Mouse (Mus musculus): ENCODE data around the gene Qrfp. TPM values are rescaled to one million over a fixed set of nuclear protein-coding genes. Genes with fewer than 3 reads are reported as not detected.

The Qrfp gene
- polyA plus RNA-seq, 1 experiment = 0.02 TPM

GRCm38 (mm10) chr2:31827877-31828276 is 17.5 kb upstream of the Qrfp start:
- H3K27me3 ChIP-seq (ENCODE audit: control insufficient read depth, insufficient read depth, low read length) = no peaks in the 10 kb centered on the region
- TF ChIP-seq POLR2A (IDR thresholded peaks at IDR 0.05; ENCODE audit: control insufficient read depth, low read depth, low read length) (no peak), CTCF (IDR thresholded peaks at IDR 0.05; ENCODE audit: control insufficient read depth, insufficient read depth, insufficient replicate concordance, low read depth, low read length) (no peak)
- no peaks in the 10 kb centered on the region for H3K36me3 ChIP-seq (ENCODE audit: control insufficient read depth, insufficient read depth, low read length)
- no peak overlapping the region for H3K27ac ChIP-seq (ENCODE audit: control insufficient read depth, insufficient read depth, low read depth, low read length)
- H3K4me1 ChIP-seq (ENCODE audit: control insufficient read depth, insufficient read depth, low read length) = no peaks in the 10 kb centered on the region
- no peak overlapping the region for H3K4me3 ChIP-seq (ENCODE audit: control insufficient read depth, low read depth, low read length)

- no peak for TF ChIP-seq CTCF (IDR thresholded peaks at IDR 0.05; ENCODE audit: control insufficient read depth, insufficient read depth, insufficient replicate concordance, low read depth, low read length)
- no peaks in the 10 kb centered on the region for H3K36me3 ChIP-seq (ENCODE audit: control insufficient read depth, insufficient read depth, low read length)
- no peaks in the 10 kb centered on the region for H3K27me3 ChIP-seq (ENCODE audit: control insufficient read depth, insufficient read depth, low read length)
- H3K4me1 ChIP-seq (ENCODE audit: control insufficient read depth, insufficient read depth, low read length) = no peaks in the 10 kb centered on the region
- H3K4me3 ChIP-seq (ENCODE audit: control insufficient read depth, low read depth, low read length) = no peak overlapping the region
- H3K27ac ChIP-seq (ENCODE audit: control insufficient read depth, insufficient read depth, low read depth, low read length) = no peak overlapping the region
Observed at GRCm38 (mm10) chr2:31826094-31827085, 16.0 kb upstream of the Qrfp start.

- Histone ChIP-seq H3K4me3 (ENCODE audit: control insufficient read depth, low read depth, low read length) (no peak overlapping the region), H3K4me1 (ENCODE audit: control insufficient read depth, insufficient read depth, low read length) (no peaks in the 10 kb centered on the region), H3K27ac (ENCODE audit: control insufficient read depth, insufficient read depth, low read depth, low read length) (no peak overlapping the region), H3K27me3 (ENCODE audit: control insufficient read depth, insufficient read depth, low read length) (no peaks in the 10 kb centered on the region), H3K36me3 (ENCODE audit: control insufficient read depth, insufficient read depth, low read length) (no peaks in the 10 kb centered on the region)
- TF ChIP-seq POLR2A (IDR thresholded peaks at IDR 0.05; ENCODE audit: control insufficient read depth, low read depth, low read length) (no peak), CTCF (IDR thresholded peaks at IDR 0.05; ENCODE audit: control insufficient read depth, insufficient read depth, insufficient replicate concordance, low read depth, low read length) (no peak)
Observed at GRCm38 (mm10) chr2:31825469-31825911, 15.1 kb upstream of the Qrfp start.

- no peaks in the 10 kb centered on the region for H3K27me3 ChIP-seq (ENCODE audit: control insufficient read depth, insufficient read depth, low read length)
Observed at GRCm38 (mm10) chr2:31823933-31824730, 13.8 kb upstream of the Qrfp start.

GRCm38 (mm10) chr2:31822524-31823371 is 12.4 kb upstream of the Qrfp start:
- no peaks in the 10 kb centered on the region for H3K36me3 ChIP-seq (ENCODE audit: control insufficient read depth, insufficient read depth, low read length)
- H3K27me3 ChIP-seq (ENCODE audit: control insufficient read depth, insufficient read depth, low read length) = no peaks in the 10 kb centered on the region
- no peak overlapping the region for H3K27ac ChIP-seq (ENCODE audit: control insufficient read depth, insufficient read depth, low read depth, low read length)
- no peaks in the 10 kb centered on the region for H3K4me1 ChIP-seq (ENCODE audit: control insufficient read depth, insufficient read depth, low read length)
- H3K4me3 ChIP-seq (ENCODE audit: control insufficient read depth, low read depth, low read length) = no peak overlapping the region
- TF ChIP-seq CTCF (IDR thresholded peaks at IDR 0.05; ENCODE audit: control insufficient read depth, insufficient read depth, insufficient replicate concordance, low read depth, low read length) (no peak), POLR2A (IDR thresholded peaks at IDR 0.05; ENCODE audit: control insufficient read depth, low read depth, low read length) (no peak)

More at GRCm38 (mm10) chr2:31823933-31824730, 13.8 kb upstream of the Qrfp start:
- no peak overlapping the region for H3K27ac ChIP-seq (ENCODE audit: control insufficient read depth, insufficient read depth, low read depth, low read length)
- TF ChIP-seq POLR2A (IDR thresholded peaks at IDR 0.05; ENCODE audit: control insufficient read depth, low read depth, low read length) = no peak
- peak; percentile 79 for TF ChIP-seq CTCF (IDR thresholded peaks at IDR 0.05; ENCODE audit: control insufficient read depth, insufficient read depth, insufficient replicate concordance, low read depth, low read length)
- H3K4me1 ChIP-seq (ENCODE audit: control insufficient read depth, insufficient read depth, low read length) = no peaks in the 10 kb centered on the region
- no peaks in the 10 kb centered on the region for H3K36me3 ChIP-seq (ENCODE audit: control insufficient read depth, insufficient read depth, low read length)
- H3K4me3 ChIP-seq (ENCODE audit: control insufficient read depth, low read depth, low read length) = no peak overlapping the region

- no peaks in the 10 kb centered on the region for H3K4me1 ChIP-seq (ENCODE audit: control insufficient read depth, insufficient read depth, low read length)
- no peak overlapping the region for H3K27ac ChIP-seq (ENCODE audit: control insufficient read depth, insufficient read depth, low read depth, low read length)
- TF ChIP-seq CTCF (IDR thresholded peaks at IDR 0.05; ENCODE audit: control insufficient read depth, insufficient read depth, insufficient replicate concordance, low read depth, low read length) (peak; percentile 65; the same call in 1 of the 2 replicates), POLR2A (IDR thresholded peaks at IDR 0.05; ENCODE audit: control insufficient read depth, low read depth, low read length) (no peak)
- H3K4me3 ChIP-seq (ENCODE audit: control insufficient read depth, low read depth, low read length) = no peak overlapping the region
- no peaks in the 10 kb centered on the region for H3K27me3 ChIP-seq (ENCODE audit: control insufficient read depth, insufficient read depth, low read length)
- H3K36me3 ChIP-seq (ENCODE audit: control insufficient read depth, insufficient read depth, low read length) = no peaks in the 10 kb centered on the region
Observed at GRCm38 (mm10) chr2:31815367-31815766, 5.0 kb upstream of the Qrfp start.

All from testis, adult 2 months (tissue).